Mouse (Mus musculus): ENCODE measurements at regions not wholly inside any gene's neighbourhood (a gene's known extent, or its start where the extent isn't known, plus 50 kb on each side); places are given as distances from the start of the nearest gene placed in this dataset.

GRCm38 (mm10) chr6:4398599-4398980 is 106.0 kb upstream of the Col1a2 start:
- DNase-seq (ENCODE audit: extremely low spot score, low spot score) = no peak

GRCm38 (mm10) chr6:4405301-4405700 is 99.3 kb upstream of the Col1a2 start:
- DNase-seq (ENCODE audit: extremely low spot score, low spot score) = no peak

- no peak for DNase-seq (ENCODE audit: extremely low spot score, low spot score)
Measured at GRCm38 (mm10) chr6:4407748-4408147, 96.9 kb upstream of the Col1a2 start.

GRCm38 (mm10) chr6:4413201-4413600 is 91.4 kb upstream of the Col1a2 start:
- no peak for DNase-seq (ENCODE audit: extremely low spot score, low spot score)

- no peak for DNase-seq (ENCODE audit: extremely low spot score, low spot score)
Measured at GRCm38 (mm10) chr6:4414166-4414565, 90.4 kb upstream of the Col1a2 start.

- no peak for DNase-seq (ENCODE audit: extremely low spot score, low spot score)
Measured at GRCm38 (mm10) chr6:4415206-4415605, 89.4 kb upstream of the Col1a2 start.

- peak; percentile 22 for DNase-seq (ENCODE audit: extremely low spot score, low spot score)
Measured at GRCm38 (mm10) chr6:4417247-4417709, 87.3 kb upstream of the Col1a2 start.

- DNase-seq (ENCODE audit: extremely low spot score, low spot score) = no peak
Measured at GRCm38 (mm10) chr6:4418376-4418775, 86.2 kb upstream of the Col1a2 start.

- no peak for DNase-seq (ENCODE audit: extremely low spot score, low spot score)
Measured at GRCm38 (mm10) chr6:4418941-4419351, 85.7 kb upstream of the Col1a2 start.

- DNase-seq (ENCODE audit: extremely low spot score, low spot score) = no peak
Measured at GRCm38 (mm10) chr6:4421466-4421865, 83.1 kb upstream of the Col1a2 start.

- DNase-seq (ENCODE audit: extremely low spot score, low spot score) = no peak
Measured at GRCm38 (mm10) chr6:4427122-4427521, 77.5 kb upstream of the Col1a2 start.

- DNase-seq (ENCODE audit: extremely low spot score, low spot score) = no peak
Measured at GRCm38 (mm10) chr6:4430704-4431310, 73.8 kb upstream of the Col1a2 start.

- no peak for DNase-seq (ENCODE audit: extremely low spot score, low spot score)
Measured at GRCm38 (mm10) chr6:4432192-4432591, 72.4 kb upstream of the Col1a2 start.

GRCm38 (mm10) chr6:4436439-4436838 is 68.2 kb upstream of the Col1a2 start:
- no peak for DNase-seq (ENCODE audit: extremely low spot score, low spot score)

GRCm38 (mm10) chr6:4436874-4437273 is 67.7 kb upstream of the Col1a2 start:
- DNase-seq (ENCODE audit: extremely low spot score, low spot score) = no peak

- no peak for DNase-seq (ENCODE audit: extremely low spot score, low spot score)
Measured at GRCm38 (mm10) chr6:4441618-4442167, 62.9 kb upstream of the Col1a2 start.

GRCm38 (mm10) chr6:4445906-4446305 is 58.7 kb upstream of the Col1a2 start:
- no peak for DNase-seq (ENCODE audit: extremely low spot score, low spot score)

GRCm38 (mm10) chr6:4451227-4451626 is 53.4 kb upstream of the Col1a2 start:
- DNase-seq (ENCODE audit: extremely low spot score, low spot score) = no peak
